Mouse (Mus musculus) neutrophil, adult 5-6 weeks (primary cell): ENCODE measurements around the gene Kcnab1. TPM values are rescaled to one million over a fixed set of nuclear protein-coding genes. Genes with fewer than 3 reads are reported as not detected.

Experiments used
- ATAC-seq: fragments of 151-379, 151-347 bp; 2 replicates; pipeline ENCODE4 v1.8.0; 2017; ENCODE audit warnings: mild to moderate bottlenecking, moderate TSS enrichment; ENCODE audit not compliant: insufficient number of reproducible peaks, poor library complexity, low FRiP score, severe bottlenecking; ENCODE audit errors: extremely low read depth
- total RNA-seq: library from RNA; stranded (forward); fragments of 200-1000 nt; gene quantifications from 2 replicates; pipeline ENCODE4 v1.2.3, GENCODE M21; 2017

Gene Kcnab1
- total RNA-seq: 0.47 and 0.61 TPM in 2 replicates

- 0 out of 2 replicates have a peak, but pooled peaks have one; percentile 16 for ATAC-seq
These were observed at the start of gene Kcnab1 for GRCm38 (mm10) chr3:65108945-65109921. Kcnab1 (plus strand) TSS chr3:65109384.

- ATAC-seq: no peak
These were observed 20.9 kb upstream of the Kcnab1 start for GRCm38 (mm10) chr3:65088295-65088694.

- no peak for ATAC-seq
These were observed 5.1 kb upstream of the Kcnab1 start for GRCm38 (mm10) chr3:65104117-65104516.

GRCm38 (mm10) chr3:65110190-65110589 lies 1.0 kb downstream of the Kcnab1 start:
- ATAC-seq: no peak

- no peak for ATAC-seq
These were observed 2.0 kb downstream of the Kcnab1 start for GRCm38 (mm10) chr3:65111176-65111575.

- no peak for ATAC-seq
These were observed 6.0 kb downstream of the Kcnab1 start for GRCm38 (mm10) chr3:65115164-65115563.

GRCm38 (mm10) chr3:65116958-65117357 lies 7.8 kb downstream of the Kcnab1 start:
- no peak for ATAC-seq

- no peak for ATAC-seq
These were observed 8.2 kb downstream of the Kcnab1 start for GRCm38 (mm10) chr3:65117365-65117764.

GRCm38 (mm10) chr3:65124975-65125374 lies 15.8 kb downstream of the Kcnab1 start:
- no peak for ATAC-seq

- ATAC-seq: no peak
These were observed 20.4 kb downstream of the Kcnab1 start for GRCm38 (mm10) chr3:65129625-65130024.

GRCm38 (mm10) chr3:65134931-65135330 lies 25.7 kb downstream of the Kcnab1 start:
- no peak for ATAC-seq

GRCm38 (mm10) chr3:65136897-65137296 lies 27.7 kb downstream of the Kcnab1 start:
- ATAC-seq: no peak

GRCm38 (mm10) chr3:65138739-65139138 lies 29.6 kb downstream of the Kcnab1 start:
- no peak for ATAC-seq

- ATAC-seq: no peak
These were observed 36.0 kb downstream of the Kcnab1 start for GRCm38 (mm10) chr3:65145152-65145551.

- ATAC-seq: no peak
These were observed 42.6 kb downstream of the Kcnab1 start for GRCm38 (mm10) chr3:65151808-65152207.

GRCm38 (mm10) chr3:65172964-65173363 lies 63.8 kb downstream of the Kcnab1 start:
- ATAC-seq: no peak

GRCm38 (mm10) chr3:65174564-65174963 lies 65.4 kb downstream of the Kcnab1 start:
- ATAC-seq: no peak

GRCm38 (mm10) chr3:65175819-65176218 lies 66.6 kb downstream of the Kcnab1 start:
- no peak for ATAC-seq

GRCm38 (mm10) chr3:65176846-65177245 lies 67.7 kb downstream of the Kcnab1 start:
- ATAC-seq: no peak
